Mouse (Mus musculus) stomach, embryonic 15.5 days (tissue): Measurements from ENCODE around the gene Sufu. TPM values are rescaled to one million over a fixed set of nuclear protein-coding genes. Genes with fewer than 3 reads are reported as not detected.

Source experiments
- ATAC-seq: fragments of 200-750 bp; cut with Nextera tagmentation; 2 replicates; pipeline ENCODE4 v1.8.0; 2017; ENCODE audit warnings: low read depth, moderate number of reproducible peaks, moderate TSS enrichment; ENCODE audit not compliant: insufficient read depth, low FRiP score
- H3K27ac ChIP-seq: fragments of 300-500 bp; sonication (generic); 2 replicates; pipeline ENCODE4 v1.5.1; 2015; ENCODE audit warnings: mild to moderate bottlenecking, inconsistent platforms
- H3K27me3 ChIP-seq: fragments of 300-500 bp; sonication (generic); replicated peaks from 2 replicates; pipeline ENCODE4 v1.6.1; 2015; ENCODE audit warnings: inconsistent platforms
- H3K36me3 ChIP-seq: fragments of 300-500 bp; sonication (generic); 2 replicates; pipeline ENCODE4 v1.6.1; 2015; ENCODE audit warnings: inconsistent platforms
- H3K4me1 ChIP-seq: fragments of 300-500 bp; sonication (generic); 2 replicates; pipeline ENCODE4 v1.6.1; 2015; ENCODE audit warnings: inconsistent platforms
- H3K4me2 ChIP-seq: fragments of 300-500 bp; sonication (generic); 2 replicates; pipeline ENCODE4 v1.6.1; 2015; ENCODE audit warnings: mild to moderate bottlenecking, inconsistent platforms
- H3K4me3 ChIP-seq: fragments of 300-500 bp; sonication (generic); replicated peaks from 2 replicates; pipeline ENCODE4 v1.5.1; 2015; ENCODE audit warnings: inconsistent platforms
- H3K9ac ChIP-seq: fragments of 300-500 bp; sonication (generic); 2 replicates; pipeline ENCODE4 v1.6.1; 2015; ENCODE audit warnings: inconsistent platforms
- H3K9me3 ChIP-seq: fragments of 300-500 bp; sonication (generic); 2 replicates; pipeline ENCODE4 v1.6.1; 2016; ENCODE audit warnings: inconsistent platforms
- WGBS: fragments of 180-500 bp; shearing (Covaris S2); methylation state at CpG from one replicate; pipeline ENCODE4 v1.1.7; 2015; 5-methylcytosine and 5-hydroxymethylcytosine counted together
- polyA plus RNA-seq: library from polyadenylated mRNA; unstranded; fragments of >200 nt; fragmentation: Nextera tagmentation; extraction: Ambion mirVana; gene quantifications from 2 replicates; pipeline ENCODE4 v1.2.1, GENCODE M21; 2015

Sufu gene
- polyA plus RNA-seq, 1 experiment from 2014 or later, result 24.9 TPM

GRCm38 (mm10) chr19:46477432-46477845 lies 80.7 kb downstream of the Sufu start:
- Histone ChIP-seq H3K4me1 (peaks cover 55% of the 10 kb centered on the region), H3K36me3 (0 out of 2 replicates have a peak, but pooled peaks cover 7% of the 10 kb centered on the region)

GRCm38 (mm10) chr19:46478242-46478641 lies 81.5 kb downstream of the Sufu start:
- no peak for ATAC-seq
- 0 out of 2 replicates have a peak, but pooled peaks cover 7% of the 10 kb centered on the region for H3K36me3 ChIP-seq
- peak overlapping the region; percentile 92 for H3K27ac ChIP-seq
- no peaks in the 10 kb centered on the region for H3K9me3 ChIP-seq
- no peaks in the 10 kb centered on the region for H3K27me3 ChIP-seq
- no peak overlapping the region for H3K9ac ChIP-seq
- H3K4me2 ChIP-seq, result no peak overlapping the region
- 63% methylated on average over 4 of the region's 4 CpGs for WGBS
- H3K4me3 ChIP-seq, result no peak overlapping the region
- H3K4me1 ChIP-seq, result peaks cover 63% of the 10 kb centered on the region

More at GRCm38 (mm10) chr19:46477432-46477845, 80.7 kb downstream of the Sufu start:
- H3K9ac ChIP-seq, result no peak overlapping the region
- no peak for ATAC-seq
- 44% methylated on average over 10 of the region's 10 CpGs for WGBS
- peak overlapping the region; percentile 92; the same call in 1 of the 2 replicates for H3K27ac ChIP-seq
- H3K9me3 ChIP-seq, result no peaks in the 10 kb centered on the region
- no peak overlapping the region for H3K4me3 ChIP-seq
- no peak overlapping the region for H3K4me2 ChIP-seq
- H3K27me3 ChIP-seq, result no peaks in the 10 kb centered on the region

- Histone ChIP-seq H3K9ac (no peak overlapping the region), H3K4me3 (no peak overlapping the region), H3K4me1 (peaks cover 67% of the 10 kb centered on the region), H3K27ac (peak overlapping the region; percentile 92), H3K4me2 (no peak overlapping the region), H3K9me3 (no peaks in the 10 kb centered on the region), H3K27me3 (no peaks in the 10 kb centered on the region), H3K36me3 (0 out of 2 replicates have a peak, but pooled peaks cover 7% of the 10 kb centered on the region)
- ATAC-seq, result 0 out of 2 replicates have a peak, but pooled peaks have one; percentile 23
- WGBS, result 26% methylated on average over 5 of the region's 5 CpGs
These were observed 82.1 kb downstream of the Sufu start for GRCm38 (mm10) chr19:46478826-46479225.

GRCm38 (mm10) chr19:46479306-46480075 lies 82.8 kb downstream of the Sufu start:
- ATAC-seq, result 0 out of 2 replicates have a peak, but pooled peaks have one; percentile 18
- Histone ChIP-seq H3K27ac (peak overlapping the region; percentile 92), H3K4me2 (no peak overlapping the region), H3K9ac (no peak overlapping the region; the same call in 1 of the 2 replicates), H3K4me3 (no peak overlapping the region), H3K27me3 (no peaks in the 10 kb centered on the region), H3K9me3 (no peaks in the 10 kb centered on the region), H3K36me3 (0 out of 2 replicates have a peak, but pooled peaks cover 7% of the 10 kb centered on the region), H3K4me1 (peaks cover 74% of the 10 kb centered on the region)
- WGBS, result 43% methylated on average over 21 of the region's 21 CpGs

GRCm38 (mm10) chr19:46480624-46481345 lies 84.1 kb downstream of the Sufu start:
- no peak overlapping the region; the same call in 1 of the 2 replicates for H3K9ac ChIP-seq

GRCm38 (mm10) chr19:46481352-46481751 lies 84.7 kb downstream of the Sufu start:
- no peak overlapping the region for H3K4me3 ChIP-seq
- WGBS, result 24% methylated on average over 3 of the region's 3 CpGs
- peak overlapping the region; percentile 92 for H3K27ac ChIP-seq
- H3K9ac ChIP-seq, result no peak overlapping the region; the same call in 1 of the 2 replicates
- no peaks in the 10 kb centered on the region for H3K27me3 ChIP-seq
- ATAC-seq, result no peak
- H3K9me3 ChIP-seq, result no peaks in the 10 kb centered on the region
- H3K4me2 ChIP-seq, result no peak overlapping the region
- H3K4me1 ChIP-seq, result peaks cover 87% of the 10 kb centered on the region
- peaks cover 10% of the 10 kb centered on the region; the same call in 1 of the 2 replicates for H3K36me3 ChIP-seq

More at GRCm38 (mm10) chr19:46480624-46481345, 84.1 kb downstream of the Sufu start:
- Histone ChIP-seq H3K4me3 (no peak overlapping the region), H3K9me3 (no peaks in the 10 kb centered on the region), H3K4me1 (peaks cover 86% of the 10 kb centered on the region), H3K36me3 (peaks cover 9% of the 10 kb centered on the region; the same call in 1 of the 2 replicates), H3K4me2 (no peak overlapping the region), H3K27me3 (no peaks in the 10 kb centered on the region), H3K27ac (peak overlapping the region; percentile 92)
- 48% methylated on average over 10 of the region's 10 CpGs for WGBS
- no peak for ATAC-seq

GRCm38 (mm10) chr19:46481756-46482155 lies 85.1 kb downstream of the Sufu start:
- H3K4me2 ChIP-seq, result no peak overlapping the region
- ATAC-seq, result no peak
- peak overlapping the region; percentile 92 for H3K27ac ChIP-seq
- H3K4me3 ChIP-seq, result no peak overlapping the region
- no peaks in the 10 kb centered on the region for H3K27me3 ChIP-seq
- H3K9me3 ChIP-seq, result no peaks in the 10 kb centered on the region
- 11% methylated on average over 4 of the region's 4 CpGs for WGBS
- peaks cover 87% of the 10 kb centered on the region for H3K4me1 ChIP-seq
- H3K36me3 ChIP-seq, result peaks cover 10% of the 10 kb centered on the region; the same call in 1 of the 2 replicates
- no peak overlapping the region for H3K9ac ChIP-seq

GRCm38 (mm10) chr19:46482896-46483516 lies 86.3 kb downstream of the Sufu start:
- H3K4me2 ChIP-seq, result no peak overlapping the region
- H3K9ac ChIP-seq, result no peak overlapping the region
- H3K27ac ChIP-seq, result peak overlapping the region; percentile 26
- H3K4me1 ChIP-seq, result peaks cover 77% of the 10 kb centered on the region
- 42% methylated on average over 17 of the region's 17 CpGs for WGBS
- no peaks in the 10 kb centered on the region for H3K27me3 ChIP-seq
- no peaks in the 10 kb centered on the region for H3K9me3 ChIP-seq
- no peak overlapping the region for H3K4me3 ChIP-seq
- ATAC-seq, result no peak
- H3K36me3 ChIP-seq, result peaks cover 10% of the 10 kb centered on the region; the same call in 1 of the 2 replicates

- H3K9me3 ChIP-seq, result no peaks in the 10 kb centered on the region
- ATAC-seq, result no peak
- H3K9ac ChIP-seq, result no peak overlapping the region
- H3K27me3 ChIP-seq, result no peaks in the 10 kb centered on the region
- no peak overlapping the region for H3K4me2 ChIP-seq
- H3K27ac ChIP-seq, result peak overlapping the region; percentile 57
- peaks cover 6% of the 10 kb centered on the region; the same call in 1 of the 2 replicates for H3K36me3 ChIP-seq
- WGBS, result 72% methylated on average over 15 of the region's 15 CpGs
- H3K4me1 ChIP-seq, result peaks cover 69% of the 10 kb centered on the region
- no peak overlapping the region for H3K4me3 ChIP-seq
These were observed 87.1 kb downstream of the Sufu start for GRCm38 (mm10) chr19:46483701-46484328.

- H3K36me3 ChIP-seq, result peaks cover 6% of the 10 kb centered on the region; the same call in 1 of the 2 replicates
- peaks cover 62% of the 10 kb centered on the region for H3K4me1 ChIP-seq
These were observed 87.8 kb downstream of the Sufu start for GRCm38 (mm10) chr19:46484518-46484917.

GRCm38 (mm10) chr19:46485847-46486246 lies 89.2 kb downstream of the Sufu start:
- peaks cover 3% of the 10 kb centered on the region; the same call in 1 of the 2 replicates for H3K36me3 ChIP-seq
- H3K4me2 ChIP-seq, result no peak overlapping the region
- no peaks in the 10 kb centered on the region for H3K9me3 ChIP-seq
- 57% methylated on average over 9 of the region's 9 CpGs for WGBS
- H3K4me1 ChIP-seq, result peaks cover 53% of the 10 kb centered on the region
- no peaks in the 10 kb centered on the region for H3K27me3 ChIP-seq
- H3K4me3 ChIP-seq, result no peak overlapping the region
- ATAC-seq, result no peak
- no peak overlapping the region for H3K9ac ChIP-seq
- peak overlapping the region; percentile 13; the same call in 1 of the 2 replicates for H3K27ac ChIP-seq

More at GRCm38 (mm10) chr19:46484518-46484917, 87.8 kb downstream of the Sufu start:
- 61% methylated on average over 5 of the region's 5 CpGs for WGBS
- Histone ChIP-seq H3K9ac (no peak overlapping the region), H3K4me3 (no peak overlapping the region), H3K9me3 (no peaks in the 10 kb centered on the region), H3K4me2 (no peak overlapping the region), H3K27ac (peak overlapping the region; percentile 57), H3K27me3 (no peaks in the 10 kb centered on the region)
- no peak for ATAC-seq
